Mouse (Mus musculus): ENCODE measurements at regions not wholly inside any gene's neighbourhood (a gene's known extent, or its start where the extent isn't known, plus 50 kb on each side); places are given as distances from the start of the nearest gene placed in this dataset.
A peak's percentile ranks its signal among the peaks of the same experiment; 100 is the strongest.

DNA sequence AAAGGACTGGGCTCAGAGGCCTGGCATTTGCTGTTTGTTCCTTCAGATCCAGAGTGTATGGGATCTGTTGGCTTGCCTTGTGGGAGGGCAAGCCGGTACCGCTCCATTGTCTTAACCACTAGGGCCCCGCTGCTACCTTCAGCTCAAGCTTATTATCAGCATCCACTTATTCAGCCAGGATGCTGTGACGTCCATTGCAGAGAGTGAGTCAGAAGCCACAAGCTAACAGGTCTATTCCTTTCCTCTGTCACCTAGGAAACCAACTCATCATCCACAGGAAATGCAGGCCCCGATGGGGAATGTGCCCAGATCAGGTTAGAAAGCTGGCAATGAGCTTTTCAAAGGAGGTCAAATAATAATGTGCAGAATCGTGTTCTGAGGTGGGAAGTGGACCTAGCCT lies 73.8 kb upstream of the Mkln1 start:
- no peak for DNase-seq

DNA sequence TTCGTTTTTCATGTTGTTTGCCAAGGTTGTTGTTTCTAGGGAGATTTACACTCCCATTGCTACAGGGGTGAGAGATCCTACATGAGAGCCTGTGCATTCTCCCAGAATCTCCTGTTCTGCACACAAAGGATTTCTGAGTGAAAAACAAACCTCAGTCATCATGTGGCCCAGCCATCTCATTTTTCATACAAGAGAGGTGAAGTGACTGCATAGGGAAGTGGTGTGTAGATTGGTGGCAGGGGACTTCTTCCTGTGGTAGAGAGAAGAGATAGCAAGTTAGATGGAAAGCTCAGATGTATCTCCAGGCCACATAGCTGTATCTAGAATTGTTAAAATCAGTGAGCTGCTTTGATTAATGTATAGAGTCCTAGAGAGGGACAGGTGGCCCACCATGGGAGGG lies 72.9 kb upstream of the Mkln1 start:
- no peak for DNase-seq

DNA sequence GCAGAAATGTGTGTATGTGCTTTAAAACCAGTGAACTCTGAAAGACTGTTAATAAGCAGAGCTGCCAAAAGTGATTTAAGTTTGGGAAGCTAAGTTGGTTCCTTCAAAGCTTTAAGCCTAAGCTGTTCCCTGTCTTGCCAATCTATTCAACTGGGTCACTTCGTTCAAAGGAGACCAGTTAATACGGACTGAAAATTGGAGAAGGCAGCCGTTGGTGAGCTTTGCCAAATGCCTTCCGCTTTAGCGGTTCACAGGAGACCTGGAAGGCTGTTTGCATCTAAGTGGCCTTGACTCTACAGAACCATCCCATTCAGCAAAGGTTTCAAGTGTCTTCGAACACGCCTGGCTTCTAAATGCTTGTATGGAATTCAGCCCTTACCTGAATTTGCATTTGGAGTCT lies 68.2 kb upstream of the Mkln1 start:
- DNase-seq, result no peak

DNA sequence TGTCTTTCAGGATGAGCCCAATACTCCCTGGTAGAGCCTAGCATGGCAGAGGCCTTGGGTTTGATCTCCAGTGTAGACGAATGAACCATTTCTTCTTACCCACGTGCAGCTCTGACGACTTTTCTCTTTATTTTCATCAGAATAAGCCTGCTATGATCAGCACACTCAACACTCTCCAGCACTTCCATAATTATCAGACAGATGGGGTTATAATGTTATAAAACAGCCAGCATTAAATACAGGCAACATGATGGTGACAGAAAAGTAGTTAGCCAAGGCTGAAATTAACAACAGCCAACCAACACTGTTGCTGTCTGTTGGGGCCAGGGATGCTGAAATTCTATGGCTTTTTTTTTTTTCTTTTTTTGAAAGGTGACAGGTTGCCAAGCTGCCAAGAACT lies 67.7 kb upstream of the Mkln1 start:
- DNase-seq, result no peak

DNA sequence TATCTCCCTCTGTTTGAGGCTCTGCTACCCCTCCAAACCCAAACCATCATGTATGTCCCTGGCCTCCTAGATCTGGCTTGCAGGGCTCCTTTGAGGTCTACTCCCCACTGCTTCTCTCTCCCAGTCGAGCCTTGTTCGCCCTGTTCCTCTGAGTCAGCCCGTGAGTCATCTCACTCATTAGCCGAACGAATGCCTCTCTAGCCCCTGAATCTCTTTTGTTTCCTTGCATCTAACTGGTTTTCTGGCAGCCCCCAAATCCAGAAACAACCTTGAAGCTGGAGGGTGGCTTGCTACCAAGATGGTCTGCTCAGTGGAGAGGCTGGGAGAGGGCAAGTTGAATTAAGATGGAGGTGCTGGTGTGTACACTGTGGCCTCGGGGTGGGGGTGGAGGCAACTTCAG lies 66.3 kb upstream of the Mkln1 start:
- DNase-seq, result no peak

DNA sequence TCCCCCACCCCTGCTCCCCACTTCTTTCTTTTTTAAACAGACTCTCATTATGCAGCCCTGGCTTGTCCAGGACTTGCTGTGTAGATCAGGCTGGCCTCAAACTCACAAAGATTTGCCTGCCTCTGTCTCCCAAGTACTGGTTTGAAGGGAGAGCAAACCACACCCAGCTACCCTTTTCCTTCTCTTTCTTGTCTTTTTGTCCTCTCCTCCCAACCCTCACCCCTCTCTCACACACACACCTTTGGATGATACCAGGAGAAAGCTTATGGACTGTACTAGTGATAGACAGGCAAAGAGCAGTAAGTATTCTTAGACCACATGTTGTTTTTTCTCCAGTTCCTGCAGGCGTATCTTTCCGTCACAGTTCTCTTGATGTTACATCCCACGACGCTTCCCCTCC lies 65.8 kb upstream of the Mkln1 start:
- DNase-seq, result no peak

DNA sequence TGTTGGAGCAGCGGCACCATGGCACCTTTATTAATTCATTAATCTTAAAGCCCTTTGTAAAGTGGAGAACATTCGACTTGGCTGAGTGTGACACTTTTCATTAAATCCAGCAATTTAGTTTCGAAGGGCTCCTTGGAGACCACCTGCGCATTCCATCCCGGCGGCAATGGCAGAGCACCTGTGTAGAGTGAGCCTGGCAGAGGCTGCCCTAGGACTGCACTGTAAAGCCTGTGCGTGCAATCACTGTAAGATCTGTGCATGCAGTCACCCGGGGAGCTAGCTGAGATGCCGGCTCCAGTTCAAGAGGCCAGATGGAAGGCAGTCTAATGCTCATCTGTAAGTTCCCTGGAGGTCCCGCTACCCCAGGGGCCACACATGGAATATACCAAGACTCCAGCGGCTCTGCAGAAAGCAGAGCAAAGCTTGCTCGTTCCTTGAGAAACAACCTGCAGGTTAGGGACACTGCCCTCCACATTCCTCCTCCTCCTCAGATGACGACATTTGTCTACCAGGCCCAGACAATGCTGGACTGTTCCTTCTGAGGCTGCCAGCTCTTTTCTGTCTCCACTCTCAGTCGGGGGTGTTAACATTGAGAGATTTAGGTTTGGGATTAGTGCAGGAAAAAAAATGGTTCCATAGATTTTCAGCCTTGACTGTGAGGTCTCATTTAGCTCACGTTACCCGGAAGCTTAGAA lies 65.2 kb upstream of the Mkln1 start:
- no peak for DNase-seq

DNA sequence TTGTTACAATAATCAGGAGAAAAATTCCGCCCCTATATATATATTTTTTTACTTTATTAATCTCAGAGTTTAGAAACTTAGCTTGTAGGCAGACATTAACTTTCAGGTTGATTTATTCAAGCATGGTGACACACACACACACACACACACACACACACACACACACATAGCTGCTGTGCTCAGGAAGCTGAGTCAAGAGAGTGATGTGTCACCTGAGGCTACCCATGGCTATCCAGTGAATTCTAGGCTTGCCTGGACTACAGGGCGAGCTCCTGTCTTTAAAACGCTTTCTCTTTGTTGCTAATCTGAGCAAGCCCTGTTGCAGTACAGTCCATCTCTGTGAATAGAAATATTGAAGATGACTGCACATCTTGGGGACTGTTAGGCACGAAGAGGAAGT lies 64.4 kb upstream of the Mkln1 start:
- no peak for DNase-seq

DNA sequence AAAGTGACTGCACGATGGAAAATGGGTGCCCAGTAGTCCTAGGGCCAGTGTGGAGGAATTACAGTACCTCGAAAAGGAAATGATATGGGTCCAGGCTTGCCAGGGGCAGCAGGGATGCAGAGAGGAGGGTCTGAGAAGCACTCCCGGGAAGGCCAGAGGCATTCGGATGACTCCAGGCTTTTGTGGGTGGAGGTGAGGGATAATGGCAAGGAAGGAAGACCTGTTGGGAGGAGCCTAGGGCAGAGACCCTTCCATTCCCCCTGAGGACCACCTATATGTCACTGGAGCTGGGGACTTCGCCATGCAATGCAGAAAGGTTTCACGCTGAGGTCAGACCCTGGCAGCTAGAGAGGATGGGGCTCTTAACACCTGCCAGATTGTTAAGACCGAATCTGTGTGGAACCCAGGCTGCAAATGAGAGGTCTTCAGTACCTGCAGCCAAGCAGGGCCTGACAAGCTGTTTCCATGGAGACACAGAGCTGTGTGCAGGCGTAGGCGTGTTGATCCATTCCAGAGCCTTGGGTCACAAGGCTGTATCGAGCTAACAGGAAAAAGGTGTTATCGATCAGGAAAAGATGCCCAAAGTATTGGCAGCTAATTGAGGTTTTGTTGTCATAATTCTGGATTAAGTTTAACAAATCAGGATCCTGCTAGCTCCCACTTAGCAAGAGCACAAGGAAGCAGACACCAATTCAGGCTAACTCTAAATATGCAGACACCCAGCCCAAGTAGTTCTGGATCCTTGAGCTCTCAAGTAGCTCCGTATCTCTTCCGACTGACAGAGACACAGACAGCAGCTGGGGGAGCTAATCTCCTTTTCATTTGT lies 59.2 kb upstream of the Mkln1 start:
- no peak for DNase-seq

DNA sequence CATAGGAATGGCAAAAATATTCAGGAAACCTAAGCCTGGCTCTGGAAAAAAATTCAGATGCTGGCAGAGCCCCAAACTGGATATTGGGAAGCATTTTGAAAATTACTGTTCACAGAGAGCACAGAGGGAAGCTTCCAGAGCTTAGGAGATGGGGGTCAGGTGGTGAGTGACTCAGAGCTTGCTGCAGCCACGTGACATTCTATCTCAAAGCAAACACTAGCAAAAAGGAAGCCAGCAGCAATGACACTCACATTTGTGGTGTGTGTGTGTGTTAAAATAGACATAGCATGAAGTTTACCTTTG lies 58.6 kb upstream of the Mkln1 start:
- DNase-seq, result no peak

DNA sequence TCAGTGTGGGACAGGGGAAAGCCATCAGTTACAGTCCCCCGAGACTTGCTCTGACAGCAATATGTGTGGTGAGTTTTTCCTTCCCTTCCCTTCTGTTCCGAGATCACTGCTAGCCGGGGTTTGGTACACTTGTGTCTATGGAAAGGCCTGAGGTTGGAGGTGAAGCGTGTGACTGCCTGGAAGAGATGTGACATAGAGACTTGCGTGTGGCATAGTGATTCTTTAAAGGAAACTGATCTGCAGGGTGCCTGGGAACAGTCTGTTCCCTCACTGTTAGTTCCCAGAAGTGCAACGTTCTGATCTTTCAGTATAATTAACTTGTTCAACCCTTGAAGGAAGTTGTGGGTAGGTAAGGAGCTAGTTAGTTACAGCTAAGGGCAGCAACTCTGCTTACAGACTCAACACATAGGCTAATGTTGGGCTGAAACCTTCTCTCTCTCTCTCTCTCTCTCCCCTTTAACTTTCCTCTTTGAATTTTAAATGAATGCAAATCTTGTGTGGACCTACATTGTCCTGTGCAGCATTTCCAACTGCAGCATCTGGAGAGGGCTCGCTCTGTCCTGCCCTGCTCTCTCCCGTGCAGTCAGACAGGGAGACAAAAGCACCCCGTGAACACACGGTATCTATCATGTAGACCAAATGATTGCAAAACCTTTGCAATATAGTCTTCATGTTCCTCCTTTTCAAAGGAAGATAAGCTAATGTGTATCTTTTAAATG lies 53.0 kb upstream of the Mkln1 start:
- DNase-seq, result peak in 1 of 2 experiments; percentile 15

DNA sequence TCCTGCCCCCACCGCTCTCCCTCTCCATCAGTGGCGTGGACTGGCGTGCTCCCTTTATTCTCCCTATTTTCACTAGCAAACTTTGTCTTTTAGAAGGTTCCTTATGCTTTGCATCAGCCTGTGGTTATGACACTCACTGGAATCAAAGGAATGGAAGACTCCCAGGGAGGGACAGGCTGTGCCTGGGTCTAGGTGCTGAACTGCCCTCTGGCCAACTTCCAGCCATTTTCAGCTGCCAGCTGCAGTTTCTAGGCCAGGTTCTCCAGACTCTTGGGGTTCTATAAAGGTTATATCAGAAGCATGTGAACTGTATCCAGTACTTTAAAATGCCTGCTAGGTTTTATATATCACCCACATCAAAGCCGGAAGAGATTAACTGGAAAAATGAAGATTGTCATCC lies 50.2 kb upstream of the Mkln1 start:
- peak in 1 of 2 experiments; percentile 71 for DNase-seq

Measured in kidney, adult 8-10 months (tissue).